Mouse (Mus musculus): ENCODE results near the gene Sgsm3. TPM values are rescaled to one million over a fixed set of nuclear protein-coding genes. Genes with fewer than 3 reads are reported as not detected.

Sgsm3 gene
- polyA plus RNA-seq, 2 experiments = 7.5 to 8.5 TPM

DNA sequence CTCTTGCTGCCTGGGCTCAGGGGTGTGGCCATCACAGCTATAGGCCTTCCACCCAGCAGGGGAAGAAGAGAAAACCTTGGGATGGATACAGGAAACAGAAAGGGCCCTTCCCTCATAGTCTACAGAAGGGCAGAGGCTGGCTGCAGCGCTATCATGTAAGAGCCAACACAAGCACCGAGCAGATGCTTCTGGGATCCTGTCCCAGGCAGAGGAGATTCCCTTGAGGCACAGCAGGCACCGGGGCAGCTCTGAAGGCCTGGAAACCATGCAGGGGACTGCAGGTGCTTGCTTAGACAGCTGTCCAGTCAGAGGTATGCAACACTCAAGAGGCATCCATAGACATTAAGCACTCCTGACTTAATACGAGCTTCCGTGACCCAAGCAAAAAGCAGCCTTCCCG, 56.6 kb downstream of the Sgsm3 start:
- WGBS (ENCODE audit: insufficient replicate concordance) = 61% methylated on average over 6 of the region's 6 CpGs
- DNase-seq (ENCODE audit: low read depth in 3 of 3, low spot score in 3 of 3) = no peak
- no peak for TF ChIP-seq CTCF (IDR thresholded peaks at IDR 0.05; ENCODE audit: low read depth)
- TF ChIP-seq EP300 (IDR thresholded peaks at IDR 0.05; ENCODE audit: low read depth) = no peak
- ATAC-seq (ENCODE audit: insufficient read depth) = no peak
- Histone ChIP-seq H3K4me1 (replicated peaks; ENCODE audit: control insufficient read depth in 2 of 2, insufficient read depth in 2 of 2, low read length in 1 of 2) (peaks cover 0 to 2% of the 10 kb centered on the region in 2 experiments; a peak in 1 of 4 replicates), H3K27me3 (ENCODE audit: control insufficient read depth, insufficient read depth, low read length) (no peaks in the 10 kb centered on the region), H3K9ac (replicated peaks) (no peak overlapping the region), H3K36me3 (replicated peaks; ENCODE audit: control insufficient read depth, insufficient read depth, low read depth) (no peaks in the 10 kb centered on the region), H3K9me3 (ENCODE audit: control insufficient read depth, low read length) (no peaks in the 10 kb centered on the region), H3K4me3 (ENCODE audit: insufficient read depth in 1 of 2, low read depth in 2 of 2, low read length in 2 of 2) (no peak overlapping the region), H3K4me2 (ENCODE audit: low read depth) (no peak overlapping the region), H3K27ac (no peak overlapping the region)

DNA sequence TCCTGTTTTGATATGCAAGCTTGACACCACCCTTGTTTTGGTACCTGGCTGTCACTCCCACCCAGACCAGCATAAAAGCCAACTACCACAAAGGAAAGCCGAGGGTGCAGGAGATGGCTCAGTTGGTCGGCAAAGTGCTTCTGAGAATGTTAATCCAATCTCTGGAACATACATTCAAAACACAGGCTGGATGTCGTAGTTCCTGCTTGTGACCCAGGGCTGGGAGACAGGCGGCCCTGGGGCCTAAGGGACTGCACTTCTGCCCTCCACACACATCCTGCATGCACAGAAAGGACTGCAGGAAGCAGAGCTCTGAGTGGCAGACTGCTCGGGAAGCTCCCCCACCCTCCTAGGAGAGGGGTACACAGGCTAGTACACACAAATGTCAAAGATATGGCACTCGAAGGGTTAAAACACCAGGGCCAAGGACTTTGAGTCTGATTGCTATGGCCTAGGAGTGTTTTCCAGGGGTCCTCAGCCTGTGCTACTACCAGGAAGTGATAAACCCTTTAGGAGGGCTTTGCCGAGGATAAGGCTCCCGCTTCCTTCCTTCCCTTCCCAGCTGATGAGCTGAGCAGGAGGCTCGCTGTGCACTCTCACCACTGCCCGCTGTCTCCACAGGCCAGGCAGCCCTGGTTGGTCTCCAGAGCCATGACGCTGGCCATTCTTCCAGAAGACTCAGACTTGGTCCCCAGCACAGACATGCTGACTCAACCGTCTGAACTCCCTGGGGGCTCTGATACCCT, 58.0 kb downstream of the Sgsm3 start:
- peaks cover 0 to 2% of the 10 kb centered on the region in 2 experiments; a peak in 1 of 4 replicates for H3K4me1 ChIP-seq (replicated peaks; ENCODE audit: control insufficient read depth in 2 of 2, insufficient read depth in 2 of 2, low read length in 1 of 2)
- no peak overlapping the region for H3K27ac ChIP-seq
- no peak overlapping the region for H3K4me2 ChIP-seq (ENCODE audit: low read depth)
- ATAC-seq (ENCODE audit: insufficient read depth) (peak; percentile 41), DNase-seq (ENCODE audit: low read depth in 3 of 3, low spot score in 3 of 3) (no peak)
- no peak overlapping the region for H3K4me3 ChIP-seq (ENCODE audit: insufficient read depth in 1 of 2, low read depth in 2 of 2, low read length in 2 of 2)
- no peaks in the 10 kb centered on the region for H3K27me3 ChIP-seq (ENCODE audit: control insufficient read depth, insufficient read depth, low read length)
- no peaks in the 10 kb centered on the region for H3K9me3 ChIP-seq (ENCODE audit: control insufficient read depth, low read length)
- no peak for TF ChIP-seq EP300 (IDR thresholded peaks at IDR 0.05; ENCODE audit: low read depth)
- no peak for TF ChIP-seq CTCF (IDR thresholded peaks at IDR 0.05; ENCODE audit: low read depth)
- WGBS (ENCODE audit: insufficient replicate concordance) = 28% methylated on average over 12 of the region's 12 CpGs
- H3K36me3 ChIP-seq (replicated peaks; ENCODE audit: control insufficient read depth, insufficient read depth, low read depth) = no peaks in the 10 kb centered on the region
- H3K9ac ChIP-seq (replicated peaks) = no peak overlapping the region

DNA sequence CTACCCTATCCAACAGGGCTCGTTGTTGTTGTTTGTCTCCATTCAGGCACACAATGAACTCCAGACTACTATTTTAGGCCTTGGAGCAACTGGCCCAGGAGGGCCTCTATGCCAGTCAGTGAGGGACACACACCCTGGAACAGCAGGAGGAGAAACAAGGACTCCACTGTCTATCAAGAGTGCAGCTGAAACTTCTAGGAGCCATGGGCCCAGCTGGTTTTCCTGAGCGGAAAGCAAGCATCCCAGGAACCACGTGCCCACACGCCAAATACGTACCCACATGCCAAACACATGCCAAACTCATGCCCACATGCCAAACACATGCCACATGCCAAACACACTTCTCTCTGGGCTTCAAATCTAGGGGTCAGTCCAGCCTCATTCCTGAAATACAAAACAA, 60.9 kb downstream of the Sgsm3 start:
- no peak for TF ChIP-seq CTCF (IDR thresholded peaks at IDR 0.05; ENCODE audit: low read depth)
- TF ChIP-seq EP300 (IDR thresholded peaks at IDR 0.05; ENCODE audit: low read depth) = no peak
- H3K9ac ChIP-seq (replicated peaks) = no peak overlapping the region
- no peaks in the 10 kb centered on the region for H3K9me3 ChIP-seq (ENCODE audit: control insufficient read depth, low read length)
- H3K27ac ChIP-seq = no peak overlapping the region
- H3K4me1 ChIP-seq (replicated peaks; ENCODE audit: control insufficient read depth in 2 of 2, insufficient read depth in 2 of 2, low read length in 1 of 2) = peaks cover 0 to 2% of the 10 kb centered on the region in 2 experiments; a peak in 1 of 4 replicates
- no peak overlapping the region for H3K4me2 ChIP-seq (ENCODE audit: low read depth)
- no peaks in the 10 kb centered on the region for H3K27me3 ChIP-seq (ENCODE audit: control insufficient read depth, insufficient read depth, low read length)
- H3K36me3 ChIP-seq (replicated peaks; ENCODE audit: control insufficient read depth, insufficient read depth, low read depth) = no peaks in the 10 kb centered on the region
- no peak overlapping the region for H3K4me3 ChIP-seq (ENCODE audit: insufficient read depth in 1 of 2, low read depth in 2 of 2, low read length in 2 of 2)
- 82% methylated on average over 5 of the region's 5 CpGs for WGBS (ENCODE audit: insufficient replicate concordance)
- no peak for ATAC-seq (ENCODE audit: insufficient read depth)
- DNase-seq (ENCODE audit: low read depth in 3 of 3, low spot score in 3 of 3) = no peak

DNA sequence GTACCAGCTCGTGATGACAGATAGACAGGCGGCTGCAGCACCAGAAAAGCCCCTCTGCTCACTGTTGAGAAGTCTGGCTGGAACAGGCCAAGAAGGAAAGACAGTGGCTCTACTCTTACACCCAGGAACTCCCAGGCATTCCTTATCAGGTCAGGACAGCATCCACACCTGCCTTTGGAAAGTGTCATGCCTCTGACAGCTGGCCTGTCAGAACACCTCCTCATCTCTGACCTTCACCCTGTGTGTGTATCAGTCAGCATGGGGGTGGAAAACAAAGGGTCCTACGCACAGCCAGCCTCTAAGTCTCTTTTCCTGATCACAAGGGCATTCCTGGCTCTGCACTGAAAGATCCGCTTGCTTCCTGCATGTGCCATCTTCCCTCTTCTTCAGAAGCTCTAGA, 64.2 kb downstream of the Sgsm3 start:
- H3K36me3 ChIP-seq (replicated peaks; ENCODE audit: control insufficient read depth, insufficient read depth, low read depth) = no peaks in the 10 kb centered on the region
- H3K27ac ChIP-seq = no peak overlapping the region
- no peaks in the 10 kb centered on the region for H3K4me1 ChIP-seq (replicated peaks; ENCODE audit: control insufficient read depth in 2 of 2, insufficient read depth in 2 of 2, low read length in 1 of 2)
- DNase-seq (ENCODE audit: low read depth in 3 of 3, low spot score in 3 of 3) (no peak), ATAC-seq (ENCODE audit: insufficient read depth) (no peak)
- H3K4me3 ChIP-seq (ENCODE audit: insufficient read depth in 1 of 2, low read depth in 2 of 2, low read length in 2 of 2) = no peak overlapping the region
- H3K27me3 ChIP-seq (ENCODE audit: control insufficient read depth, insufficient read depth, low read length) = no peaks in the 10 kb centered on the region; the same call in 1 of the 2 replicates
- H3K4me2 ChIP-seq (ENCODE audit: low read depth) = no peak overlapping the region
- TF ChIP-seq CTCF (IDR thresholded peaks at IDR 0.05; ENCODE audit: low read depth) (no peak), EP300 (IDR thresholded peaks at IDR 0.05; ENCODE audit: low read depth) (no peak)
- 50% methylated on average over 4 of the region's 4 CpGs for WGBS (ENCODE audit: insufficient replicate concordance)
- no peak overlapping the region for H3K9ac ChIP-seq (replicated peaks)
- no peaks in the 10 kb centered on the region for H3K9me3 ChIP-seq (ENCODE audit: control insufficient read depth, low read length)

DNA sequence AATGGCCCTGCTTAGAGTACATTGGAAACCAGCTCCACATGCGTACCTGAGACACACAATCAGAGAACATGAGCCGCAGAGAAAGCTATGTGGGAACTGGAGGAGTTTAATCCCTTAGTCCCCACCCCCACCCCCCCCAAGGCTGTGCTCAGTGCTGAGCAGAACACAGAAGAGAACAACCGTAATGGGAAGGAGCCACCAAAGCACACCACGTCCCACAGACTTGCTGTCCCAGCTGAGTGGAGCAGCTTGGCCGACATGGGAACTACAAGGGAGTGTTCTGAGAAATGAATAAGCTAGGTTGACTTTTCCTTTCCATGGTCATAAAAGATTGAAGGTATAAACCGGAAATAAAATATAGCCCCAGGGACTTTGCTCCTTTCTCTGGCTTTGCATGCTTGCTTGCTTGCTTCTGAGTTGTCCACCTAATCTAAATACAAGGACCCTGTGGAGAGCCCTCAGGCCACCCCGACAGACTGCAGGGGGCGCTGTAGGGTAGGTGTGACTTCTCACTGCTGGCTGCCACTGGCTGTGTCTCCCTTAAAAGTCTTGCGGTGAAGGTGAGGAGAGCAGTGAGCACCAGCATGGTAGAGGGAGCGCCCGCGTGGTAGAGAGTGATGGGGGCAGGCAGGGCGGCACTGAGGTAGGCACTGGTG, 64.8 kb downstream of the Sgsm3 start:
- no peaks in the 10 kb centered on the region for H3K9me3 ChIP-seq (ENCODE audit: control insufficient read depth, low read length)
- TF ChIP-seq EP300 (IDR thresholded peaks at IDR 0.05; ENCODE audit: low read depth) = no peak
- TF ChIP-seq CTCF (IDR thresholded peaks at IDR 0.05; ENCODE audit: low read depth) = peak; percentile 64
- no peak overlapping the region for H3K27ac ChIP-seq
- no peak overlapping the region for H3K9ac ChIP-seq (replicated peaks)
- no peaks in the 10 kb centered on the region; the same call in 1 of the 2 replicates for H3K27me3 ChIP-seq (ENCODE audit: control insufficient read depth, insufficient read depth, low read length)
- no peak for ATAC-seq (ENCODE audit: insufficient read depth)
- no peak overlapping the region for H3K4me2 ChIP-seq (ENCODE audit: low read depth)
- no peaks in the 10 kb centered on the region for H3K36me3 ChIP-seq (replicated peaks; ENCODE audit: control insufficient read depth, insufficient read depth, low read depth)
- 45% methylated on average over 13 of the region's 13 CpGs for WGBS (ENCODE audit: insufficient replicate concordance)
- DNase-seq (ENCODE audit: low read depth in 3 of 3, low spot score in 3 of 3) = no peak
- H3K4me3 ChIP-seq (ENCODE audit: insufficient read depth in 1 of 2, low read depth in 2 of 2, low read length in 2 of 2) = no peak overlapping the region
- H3K4me1 ChIP-seq (replicated peaks; ENCODE audit: control insufficient read depth in 2 of 2, insufficient read depth in 2 of 2, low read length in 1 of 2) = peaks cover 0 to 3% of the 10 kb centered on the region in 2 experiments; a peak in 3 of 4 replicates

Data from liver, embryonic 14.5 days (tissue).